Comparison of ENCODE assay signal across 8 mouse cellular contexts in genomic region chr11:115832523-115832922, GRCm38 (mm10). TPM values are rescaled to one million over a fixed set of nuclear protein-coding genes. Genes with fewer than 3 reads are reported as not detected.
A peak's percentile ranks its signal among the peaks of the same experiment; 100 is the strongest.
DNase-seq lines count a peak whose midpoint lies in the region; TF ChIP-seq lines count a peak whose summit lies in the region.

No protein-coding gene starts in this region.

- H3K36me3 ChIP-seq in heart, embryonic 10.5 days = no peaks in the 10 kb centered on the region

- H3K4me3 ChIP-seq in gastrocnemius, adult 2 months = peak overlapping the region; percentile 49
- peak overlapping the region; percentile 45 for H3K4me3 ChIP-seq in heart, embryonic 10.5 days

- peaks cover 99% of the 10 kb centered on the region for H3K4me1 ChIP-seq in heart, embryonic 10.5 days

- DNase-seq in gastrocnemius, adult 2 months = peak; percentile 80
- no peak for DNase-seq in gastrocnemius, postnatal 36 days
- no peak for DNase-seq in heart, embryonic 10.5 days (ENCODE audit: low spot score)
- DNase-seq in kidney, postnatal 14 days = peak; percentile 95
- peak; percentile 60 to 83 for DNase-seq in lung, postnatal 4 days
- DNase-seq in cerebellum, postnatal 25 days = no peak
- no peak for DNase-seq in left cerebral cortex, adult 9 months (ENCODE audit: low spot score in 2 of 2)
- no peak for DNase-seq in ovary, postnatal 36 days (ENCODE audit: low spot score)

- peak overlapping the region; percentile 74 for H3K27ac ChIP-seq in gastrocnemius, adult 2 months
- H3K27ac ChIP-seq in heart, embryonic 10.5 days = peak overlapping the region; percentile 93

- H3K9me3 ChIP-seq in heart, embryonic 10.5 days = no peaks in the 10 kb centered on the region

- no peaks in the 10 kb centered on the region for H3K27me3 ChIP-seq in heart, embryonic 10.5 days (ENCODE audit: insufficient read depth, poor library complexity, severe bottlenecking)

- 3% methylated on average over 8 of the region's 8 CpGs for WGBS in heart, embryonic 10.5 days

- no peak for TF ChIP-seq CTCF in gastrocnemius, adult 2 months (IDR thresholded peaks at IDR 0.05)

- intact Hi-C loops in gastrocnemius, adult 2 months (cut with DNase I) = no loop called here
- intact Hi-C loops in gastrocnemius, postnatal 36 days (cut with DNase I) = no loop called here

RNA-seq across cellular contexts. Expression of gene Llgl2, which starts 8.7 kb away (rescaled TPM):
- total RNA-seq in gastrocnemius, adult 2 months (2021) = 1 to 10 TPM; 8.3 to 9.8 TPM
- total RNA-seq in gastrocnemius, postnatal 36 days (2021) = 1 to 10 TPM; 6.5 to 9.9 TPM
- polyA plus RNA-seq in heart, embryonic 10.5 days (2016; fragmentation: Nextera tagmentation; extraction: Ambion mirVana) = 35.0 and 40.8 TPM in 2 replicates

RNA-seq across cellular contexts. Expression of gene Tsen54, which starts 18.0 kb away (rescaled TPM):
- total RNA-seq in gastrocnemius, adult 2 months (2021) = 1 to 10 TPM; 6.2 to 6.9 TPM
- total RNA-seq in gastrocnemius, postnatal 36 days (2021) = 1 to 10 TPM; 4.6 to 6.0 TPM
- 39.1 and 41.7 TPM in 2 replicates for polyA plus RNA-seq in heart, embryonic 10.5 days (2016; fragmentation: Nextera tagmentation; extraction: Ambion mirVana)

RNA-seq across cellular contexts. Expression of gene Caskin2, which starts 19.1 kb away (rescaled TPM):
- total RNA-seq in gastrocnemius, adult 2 months (2021) = 10 to 100 TPM; 14.5 to 19.2 TPM
- total RNA-seq in gastrocnemius, postnatal 36 days (2021) = 10 to 100 TPM; 12.6 to 13.3 TPM
- polyA plus RNA-seq in heart, embryonic 10.5 days (2016; fragmentation: Nextera tagmentation; extraction: Ambion mirVana) = 18.7 and 21.4 TPM in 2 replicates

RNA-seq across cellular contexts. Expression of gene Myo15b, which starts 25.7 kb away (rescaled TPM):
- total RNA-seq in gastrocnemius, adult 2 months (2021) = not detected
- not detected for total RNA-seq in gastrocnemius, postnatal 36 days (2021)
- polyA plus RNA-seq in heart, embryonic 10.5 days (2016; fragmentation: Nextera tagmentation; extraction: Ambion mirVana) = 0.23 and 0.31 TPM in 2 replicates

Comparison
In these comparisons a context has a peak if more than half of its experiments do, and no peak if none do; other contexts are left out.
1. DNase-seq: peak in gastrocnemius, adult 2 months (single experiment), kidney, postnatal 14 days (single experiment) and lung, postnatal 4 days (2 of 2); none in gastrocnemius, postnatal 36 days (0 of 2), heart, embryonic 10.5 days (single experiment), cerebellum, postnatal 25 days (0 of 2), left cerebral cortex, adult 9 months (0 of 2) and ovary, postnatal 36 days (single experiment).